Mouse (Mus musculus) lung, adult 2 months (tissue): ENCODE data around the gene Dctn3.
"Not testable (repeated sequence)": the region's sequence is repeated elsewhere in the genome, so short reads cannot be mapped to it uniquely, and the experiment has no call there.

Experiments used
- CTCF ChIP-seq: fragments of 200-500 bp; IDR thresholded peaks from 2 replicates; pipeline ENCODE4 v1.5.1; 2011; ENCODE audit warnings: mild to moderate bottlenecking, low read length, control low read depth; ENCODE audit not compliant: insufficient read depth
- POLR2A ChIP-seq: fragments of 200-500 bp; IDR thresholded peaks from 2 replicates; pipeline ENCODE4 v1.6.1; 2011; ENCODE audit warnings: low read depth, mild to moderate bottlenecking, control low read depth, low read length, borderline replicate concordance; ENCODE audit errors: extremely low read depth

- TF ChIP-seq CTCF, POLR2A: not testable (repeated sequence)
Observed at GRCm38 (mm10) chr4:41699783-41700182, 23.2 kb downstream of the Dctn3 start, which contains the start of gene Il11ra1.
